Mouse (Mus musculus) embryonic fibroblast, embryonic 13.5 days (primary cell): ENCODE results near the gene Fundc2. TPM values are rescaled to one million over a fixed set of nuclear protein-coding genes. Genes with fewer than 3 reads are reported as not detected.

ENCODE experiments used
- H3K27ac ChIP-seq: 2 replicates; pipeline ENCODE4 v1.5.1; 2012; ENCODE audit warnings: low read length, control low read depth, inconsistent platforms; ENCODE audit not compliant: insufficient read depth
- H3K4me1 ChIP-seq: 2 replicates; pipeline ENCODE4 v1.6.1; 2011; ENCODE audit warnings: low read length; ENCODE audit not compliant: control insufficient read depth, insufficient read depth
- H3K4me3 ChIP-seq: 2 replicates; pipeline ENCODE4 v1.5.1; 2011; ENCODE audit warnings: mild to moderate bottlenecking, control low read depth, low read length; ENCODE audit not compliant: insufficient read depth
- CTCF ChIP-seq: IDR thresholded peaks from 2 replicates; pipeline ENCODE4 v1.5.1; 2011; ENCODE audit warnings: mild to moderate bottlenecking, control low read depth, low read length, moderate library complexity, borderline replicate concordance; ENCODE audit not compliant: insufficient read depth
- POLR2A ChIP-seq: IDR thresholded peaks from 2 replicates; pipeline ENCODE4 v1.6.1; 2011; ENCODE audit warnings: low read depth, mild to moderate bottlenecking, control low read depth, low read length, moderate library complexity
- polyA plus RNA-seq: library from polyadenylated mRNA; stranded (reverse); fragments of >200 nt; gene quantifications from 2 replicates; pipeline ENCODE4 v1.2.4, GENCODE M21; 2011; ENCODE audit warnings: low read depth; ENCODE audit not compliant: missing spikeins, insufficient read length

The Fundc2 gene
- polyA plus RNA-seq = 115 and 124 TPM in 2 replicates

DNA sequence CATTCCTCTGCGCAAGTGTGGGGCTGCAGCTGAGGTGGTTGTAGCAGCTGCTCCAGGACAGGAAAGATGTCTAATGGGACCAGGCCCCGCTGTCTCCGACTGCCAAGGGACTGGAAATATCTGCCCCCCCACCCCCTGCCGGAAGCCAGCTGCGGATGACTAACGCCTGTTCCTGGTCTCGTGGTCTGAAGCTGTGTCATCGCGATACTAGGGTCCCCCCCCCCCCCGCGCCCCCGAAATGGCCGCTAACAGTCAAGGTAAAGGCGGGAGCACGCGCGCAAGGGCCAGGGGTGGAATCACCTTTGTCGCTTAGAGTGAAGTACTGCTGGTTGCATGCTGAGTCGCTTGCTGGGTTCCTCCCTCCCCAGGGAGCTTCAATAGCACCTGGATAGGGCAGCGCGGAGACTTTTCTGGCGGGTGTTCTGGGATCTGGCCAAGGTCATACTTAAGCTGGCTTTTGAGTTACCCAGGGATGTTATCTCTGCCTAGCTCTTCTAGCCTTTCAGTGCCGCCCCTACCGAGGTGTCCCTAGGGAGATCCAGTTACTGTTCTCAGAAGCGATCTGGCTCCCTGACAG lies at the start of gene Fundc2, which contains the start of gene F8:
Gene Fundc2, plus strand, starts transcription at position 205 of the 577 bp plus-strand sequence.
Gene F8, minus strand, starts transcription at position 421 of the 577 bp plus-strand sequence.
- Histone ChIP-seq H3K4me1 (no peaks in the 10 kb centered on the region), H3K4me3 (peak within 1 kb of the TSS; percentile 70), H3K27ac (no peak within 1 kb of the TSS; the same call in 1 of the 2 replicates)
- TF ChIP-seq CTCF = no peak
- peak; percentile 78 for TF ChIP-seq POLR2A

DNA sequence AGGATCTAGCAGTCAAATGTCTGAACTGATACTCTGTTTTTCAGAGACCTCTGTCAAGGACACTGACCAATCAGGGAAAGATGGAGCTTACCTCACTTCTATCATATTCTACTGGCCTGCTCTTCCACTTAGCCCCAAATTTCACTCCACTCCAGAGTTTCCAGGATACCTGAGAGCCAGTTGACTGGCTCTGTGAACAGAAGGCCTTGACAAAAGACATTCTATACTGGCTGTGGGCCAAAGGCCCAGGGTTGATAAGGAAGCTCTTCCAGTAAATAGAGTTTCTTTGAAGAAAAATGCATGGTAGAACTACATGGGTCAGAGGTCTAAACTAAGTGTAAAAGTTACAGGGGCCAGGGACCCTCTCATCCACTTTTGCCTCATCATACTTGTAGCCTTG lies 12.0 kb upstream of the Fundc2 start:
- TF ChIP-seq CTCF = no peak
- TF ChIP-seq POLR2A = no peak
- Histone ChIP-seq H3K4me3 (no peak overlapping the region), H3K27ac (no peak overlapping the region), H3K4me1 (no peaks in the 10 kb centered on the region)

- Histone ChIP-seq H3K4me3 (no peak overlapping the region), H3K4me1 (no peaks in the 10 kb centered on the region), H3K27ac (no peak overlapping the region)
- TF ChIP-seq POLR2A (no peak), CTCF (no peak)
These were observed 9.4 kb upstream of the Fundc2 start for GRCm38 (mm10) chrX:75372666-75373425.

GRCm38 (mm10) chrX:75376815-75377214 lies 5.4 kb upstream of the Fundc2 start:
- no peak overlapping the region for H3K27ac ChIP-seq
- TF ChIP-seq POLR2A (no peak), CTCF (no peak)
- no peaks in the 10 kb centered on the region for H3K4me1 ChIP-seq
- no peak overlapping the region for H3K4me3 ChIP-seq

GRCm38 (mm10) chrX:75381176-75381575 lies 1.0 kb upstream of the Fundc2 start:
- H3K27ac ChIP-seq = no peak overlapping the region
- H3K4me3 ChIP-seq = no peak overlapping the region
- no peaks in the 10 kb centered on the region for H3K4me1 ChIP-seq
- TF ChIP-seq CTCF (no peak), POLR2A (no peak)

DNA sequence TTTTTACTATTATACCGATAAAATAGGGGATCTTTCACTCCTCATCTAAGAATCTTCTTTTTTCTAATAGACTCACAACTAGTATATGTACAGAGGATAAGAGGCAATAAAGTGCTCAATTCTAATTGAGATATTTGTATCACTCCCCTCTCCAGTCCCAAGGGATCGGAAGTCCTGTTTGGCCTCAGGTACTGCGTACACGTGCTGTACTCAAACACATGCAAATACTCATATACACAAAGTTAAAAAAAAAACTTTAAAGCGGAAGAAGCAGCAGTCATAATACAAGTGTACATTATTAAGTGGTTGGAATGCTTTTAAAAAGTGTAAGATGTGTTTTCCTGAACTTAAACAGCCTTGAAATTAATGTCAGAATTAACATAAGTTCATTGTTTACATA lies 500 bp upstream of the Fundc2 start:
- no peak for TF ChIP-seq CTCF
- no peaks in the 10 kb centered on the region for H3K4me1 ChIP-seq
- peak overlapping the region; percentile 38 for H3K4me3 ChIP-seq
- no peak overlapping the region for H3K27ac ChIP-seq

GRCm38 (mm10) chrX:75399471-75399870 lies 17.3 kb downstream of the Fundc2 start:
- H3K27ac ChIP-seq = no peak overlapping the region
- no peak overlapping the region for H3K4me3 ChIP-seq
- TF ChIP-seq POLR2A (no peak), CTCF (no peak)

DNA sequence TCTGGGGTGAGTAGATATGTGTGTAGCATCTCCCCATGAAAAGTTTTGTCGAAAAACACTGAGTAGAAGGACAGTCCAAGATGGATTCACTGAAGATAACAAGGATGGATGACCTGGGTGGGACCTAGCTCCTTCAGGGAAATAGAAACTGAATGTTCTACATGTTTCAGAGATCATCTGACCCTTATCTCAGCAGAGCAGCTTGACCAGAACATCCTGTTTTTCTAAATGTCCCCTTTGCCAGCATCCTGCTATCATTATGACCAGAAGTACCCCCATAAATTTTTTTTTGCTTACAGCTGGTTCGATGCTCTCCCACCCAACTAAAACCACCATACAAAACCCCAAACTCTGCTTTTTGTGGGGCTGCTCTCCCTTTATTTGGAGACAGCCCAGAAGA lies 20.5 kb downstream of the Fundc2 start:
- TF ChIP-seq CTCF (no peak), POLR2A (no peak)
- Histone ChIP-seq H3K4me3 (no peak overlapping the region), H3K4me1 (no peaks in the 10 kb centered on the region), H3K27ac (no peak overlapping the region)

More at GRCm38 (mm10) chrX:75399471-75399870, 17.3 kb downstream of the Fundc2 start:
- no peaks in the 10 kb centered on the region for H3K4me1 ChIP-seq

- Histone ChIP-seq H3K4me1 (no peaks in the 10 kb centered on the region), H3K4me3 (no peak overlapping the region), H3K27ac (no peak overlapping the region)
- TF ChIP-seq CTCF = no peak
- TF ChIP-seq POLR2A = no peak
These were observed 21.2 kb downstream of the Fundc2 start for GRCm38 (mm10) chrX:75403350-75403749.

DNA sequence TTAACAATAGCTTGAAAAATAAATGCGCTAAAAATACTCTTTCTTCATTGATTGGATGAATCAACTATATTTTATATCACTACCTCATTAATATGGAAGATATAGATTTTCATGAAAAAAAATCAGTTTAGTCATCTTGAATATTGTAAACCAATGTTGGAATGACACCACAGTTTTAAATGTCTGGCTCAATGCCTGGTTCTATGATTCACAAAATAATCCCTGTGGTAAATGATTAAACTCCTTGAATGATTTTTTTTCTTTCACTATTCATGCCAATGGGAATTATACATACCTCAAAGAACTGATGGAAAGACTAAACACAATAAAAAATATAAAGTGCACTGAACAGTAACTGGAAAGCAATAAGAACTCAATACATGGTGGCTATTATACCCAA lies 27.5 kb downstream of the Fundc2 start:
- H3K4me1 ChIP-seq = no peaks in the 10 kb centered on the region
- TF ChIP-seq CTCF (no peak), POLR2A (no peak)
- no peak overlapping the region for H3K4me3 ChIP-seq
- H3K27ac ChIP-seq = no peak overlapping the region

GRCm38 (mm10) chrX:75415936-75416785 lies 34.0 kb downstream of the Fundc2 start, which contains the start of the genes Cmc4, Mtcp1 and Brcc3:
Cmc4 (minus strand) TSS chrX:75416584.
Mtcp1 (minus strand) TSS chrX:75416588.
Brcc3 (plus strand) TSS chrX:75416628.
- TF ChIP-seq CTCF = no peak
- TF ChIP-seq POLR2A = peak; percentile 89
- Histone ChIP-seq H3K4me3 (peak within 1 kb of the TSS; percentile 53), H3K4me1 (no peaks in the 10 kb centered on the region), H3K27ac (peak within 1 kb of the TSS; percentile 69)

Other genes with a start within 250 kb of the Fundc2 start
- not detected in 2 replicates for gene Smim9, start 218.6 kb upstream of the Fundc2 start, polyA plus RNA-seq
- gene F8, start 216 bp downstream of the Fundc2 start, polyA plus RNA-seq = 1.6 and 1.7 TPM in 2 replicates
- 8.3 and 9.2 TPM in 2 replicates for gene Cmc4, start 34.2 kb downstream of the Fundc2 start, polyA plus RNA-seq
- gene Mtcp1, start 34.2 kb downstream of the Fundc2 start, polyA plus RNA-seq = 7.0 and 9.8 TPM in 2 replicates
- 31.3 and 46.1 TPM in 2 replicates for gene Brcc3, start 34.2 kb downstream of the Fundc2 start, polyA plus RNA-seq
- 64.3 and 69.3 TPM in 2 replicates for gene Vbp1, start 131.9 kb downstream of the Fundc2 start, polyA plus RNA-seq
- 6.5 and 10.6 TPM in 2 replicates for gene Rab39b, start 195.8 kb downstream of the Fundc2 start, polyA plus RNA-seq